Mouse (Mus musculus): Measurements from ENCODE around the gene Pcca.

- TF ChIP-seq FLI1 (IDR thresholded peaks at IDR 0.05; ENCODE audit: low read length): no peak
- no peak for TF ChIP-seq GATA1 (IDR thresholded peaks at IDR 0.05; ENCODE audit: borderline replicate concordance, low read length)
These were observed 338.5 kb downstream of the Pcca start for GRCm38 (mm10) chr14:122872612-122873011.
